Mouse (Mus musculus) brain, embryonic 14.5 days (tissue): Measurements from ENCODE around the gene Lad1.

Experiments used
- CTCF ChIP-seq: fragments of 200-500 bp; IDR thresholded peaks from 2 replicates; pipeline ENCODE4 v1.5.1; 2012; ENCODE audit warnings: inconsistent platforms, mild to moderate bottlenecking, moderate library complexity, borderline replicate concordance; ENCODE audit not compliant: insufficient read depth, insufficient read length; ENCODE audit errors: extremely low read depth
- POLR2A ChIP-seq: fragments of 200-500 bp; IDR thresholded peaks from 2 replicates; pipeline ENCODE4 v1.6.1; 2012; ENCODE audit warnings: mild to moderate bottlenecking, inconsistent platforms, borderline replicate concordance; ENCODE audit not compliant: poor library complexity, insufficient read depth, insufficient read length, severe bottlenecking; ENCODE audit errors: extremely low read depth

GRCm38 (mm10) chr1:135770896-135771572 lies 47.4 kb upstream of the Lad1 start:
- TF ChIP-seq POLR2A, result no peak
- no peak for TF ChIP-seq CTCF
